Mouse (Mus musculus) forebrain, embryonic 16.5 days (tissue): ENCODE results near the gene Numa1. TPM values are rescaled to one million over a fixed set of nuclear protein-coding genes. Genes with fewer than 3 reads are reported as not detected.
A peak's percentile ranks its signal among the peaks of the same experiment; 100 is the strongest.
"Not testable (repeated sequence)": the region's sequence is repeated elsewhere in the genome, so short reads cannot be mapped to it uniquely, and the experiment has no call there.

Source experiments
- ATAC-seq: fragments of 200-750 bp; cut with Nextera tagmentation; 2 replicates; pipeline ENCODE4 v1.8.0; 2017; ENCODE audit warnings: mild to moderate bottlenecking, moderate library complexity
- H3K27ac ChIP-seq: fragments of 300-500 bp; sonication (generic); 2 replicates; pipeline ENCODE4 v1.5.1; 2014; ENCODE audit warnings: low read length, control low read depth
- H3K27me3 ChIP-seq: fragments of 300-500 bp; sonication (generic); replicated peaks from 2 replicates; pipeline ENCODE4 v1.6.1; 2014; ENCODE audit warnings: low read length; ENCODE audit not compliant: control insufficient read depth, insufficient read depth
- H3K36me3 ChIP-seq: fragments of 300-500 bp; sonication (generic); 2 replicates; pipeline ENCODE4 v1.6.1; 2014; ENCODE audit not compliant: control insufficient read depth, insufficient read depth
- H3K4me1 ChIP-seq: fragments of 300-500 bp; sonication (generic); replicated peaks from 2 replicates; pipeline ENCODE4 v1.6.1; 2014; ENCODE audit warnings: low read length; ENCODE audit not compliant: control insufficient read depth, insufficient read depth
- H3K4me2 ChIP-seq: fragments of 300-500 bp; sonication (generic); 2 replicates; pipeline ENCODE4 v1.6.1; 2014; ENCODE audit warnings: mild to moderate bottlenecking, low read length, control low read depth
- H3K4me3 ChIP-seq: fragments of 300-500 bp; sonication (generic); replicated peaks from 2 replicates; pipeline ENCODE4 v1.5.1; 2014; ENCODE audit warnings: mild to moderate bottlenecking, low read length, control low read depth
- H3K9ac ChIP-seq: fragments of 300-500 bp; sonication (generic); replicated peaks from 2 replicates; pipeline ENCODE4 v1.6.1; 2014; ENCODE audit warnings: low read depth, low read length, control low read depth
- H3K9me3 ChIP-seq: fragments of 300-500 bp; sonication (generic); 2 replicates; pipeline ENCODE4 v1.6.1; 2016; ENCODE audit warnings: low read length; ENCODE audit not compliant: control insufficient read depth
- WGBS: fragments of 180-500 bp; shearing (Covaris S2); extraction: QIAGEN DNeasy Blood & Tissue Kit; methylation state at CpG from one replicate; pipeline ENCODE4 v1.1.7; 2014; 5-methylcytosine and 5-hydroxymethylcytosine counted together
- polyA plus RNA-seq: library from polyadenylated mRNA; unstranded; fragments of >200 nt; fragmentation: Nextera tagmentation; extraction: Ambion mirVana; gene quantifications from 2 replicates; pipeline ENCODE4 v1.2.1, GENCODE M21; 2015

Gene Numa1
- polyA plus RNA-seq, 1 experiment from 2014 or later: 64.8 TPM

- H3K27me3 ChIP-seq: no peaks in the 10 kb centered on the region
- H3K4me1 ChIP-seq: no peaks in the 10 kb centered on the region
- WGBS: 87% methylated on average over 2 of the region's 2 CpGs
- H3K9ac ChIP-seq: no peak overlapping the region
- H3K9me3 ChIP-seq: no peaks in the 10 kb centered on the region
- H3K36me3 ChIP-seq: peaks cover 43% of the 10 kb centered on the region
- H3K27ac ChIP-seq: no peak overlapping the region
- H3K4me2 ChIP-seq: no peak overlapping the region
- H3K4me3 ChIP-seq: no peak overlapping the region
- ATAC-seq: no peak
Measured at GRCm38 (mm10) chr7:102035534-102035933, 101.6 kb downstream of the Numa1 start.

DNA sequence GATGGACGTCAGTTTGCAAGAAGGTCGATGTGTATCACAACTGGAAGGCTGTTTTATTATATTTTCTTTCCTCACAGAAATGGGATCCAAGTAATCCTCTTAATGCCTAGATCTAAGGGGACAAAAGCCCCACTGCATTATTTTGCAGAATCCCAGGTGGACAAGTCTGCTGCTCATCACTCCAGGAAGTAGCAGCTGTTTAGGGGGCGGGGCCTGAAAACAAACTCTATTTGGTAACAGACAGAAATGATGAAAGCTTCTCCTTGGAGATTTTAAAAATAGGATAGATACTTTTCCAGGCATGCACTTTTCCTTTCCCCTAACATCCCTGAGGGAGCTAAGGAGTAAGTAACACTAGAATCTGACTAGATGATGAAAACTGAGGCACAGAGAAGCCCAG lies 103.4 kb downstream of the Numa1 start:
- no peaks in the 10 kb centered on the region for H3K4me1 ChIP-seq
- no peak for ATAC-seq
- 97% methylated on average over 3 of the region's 3 CpGs for WGBS
- no peak overlapping the region for H3K4me3 ChIP-seq
- no peaks in the 10 kb centered on the region for H3K9me3 ChIP-seq
- no peak overlapping the region for H3K27ac ChIP-seq
- no peaks in the 10 kb centered on the region for H3K27me3 ChIP-seq
- no peak overlapping the region for H3K4me2 ChIP-seq
- no peak overlapping the region for H3K9ac ChIP-seq
- H3K36me3 ChIP-seq: peaks cover 35% of the 10 kb centered on the region

GRCm38 (mm10) chr7:102042314-102042713 lies 108.4 kb downstream of the Numa1 start:
- H3K27ac ChIP-seq: no peak overlapping the region
- H3K4me3 ChIP-seq: no peak overlapping the region
- H3K4me2 ChIP-seq: no peak overlapping the region
- WGBS: 90% methylated on average over 2 of the region's 2 CpGs
- no peaks in the 10 kb centered on the region for H3K9me3 ChIP-seq
- no peaks in the 10 kb centered on the region for H3K4me1 ChIP-seq
- no peak for ATAC-seq
- no peaks in the 10 kb centered on the region for H3K27me3 ChIP-seq
- peaks cover 16% of the 10 kb centered on the region for H3K36me3 ChIP-seq
- no peak overlapping the region for H3K9ac ChIP-seq

DNA sequence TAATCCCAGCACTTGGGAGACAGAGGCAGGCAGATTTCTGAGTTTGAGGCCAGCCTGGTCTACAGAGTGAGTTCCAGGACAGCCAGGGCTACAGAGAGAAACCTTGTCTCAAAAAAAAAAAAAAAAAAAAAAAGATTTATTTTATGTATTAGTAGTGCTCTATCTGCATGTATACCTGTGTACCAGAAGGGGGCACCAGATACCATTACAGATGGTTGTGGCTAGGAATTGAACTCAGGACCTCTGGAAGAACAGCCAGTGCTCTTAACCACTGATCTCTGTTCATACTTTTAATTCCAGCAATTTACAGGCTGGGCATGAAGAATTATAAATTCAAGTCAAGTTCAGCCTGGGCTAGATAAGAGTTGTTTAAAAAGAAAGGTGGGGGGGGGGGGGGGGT lies 114.6 kb downstream of the Numa1 start:
- not testable (repeated sequence) for H3K27me3 ChIP-seq, ATAC-seq, H3K4me3 ChIP-seq, H3K36me3 ChIP-seq, H3K9ac ChIP-seq, H3K4me2 ChIP-seq, H3K27ac ChIP-seq, H3K4me1 ChIP-seq, H3K9me3 ChIP-seq

GRCm38 (mm10) chr7:102061353-102061752 lies 127.4 kb downstream of the Numa1 start:
- H3K9ac ChIP-seq: no peak overlapping the region
- H3K4me1 ChIP-seq: peaks cover 25% of the 10 kb centered on the region
- no peaks in the 10 kb centered on the region for H3K27me3 ChIP-seq
- H3K4me2 ChIP-seq: no peak overlapping the region
- H3K36me3 ChIP-seq: peaks cover 9% of the 10 kb centered on the region
- H3K4me3 ChIP-seq: no peak overlapping the region
- no peaks in the 10 kb centered on the region for H3K9me3 ChIP-seq
- no peak overlapping the region for H3K27ac ChIP-seq
- 95% methylated on average over 3 of the region's 3 CpGs for WGBS
- ATAC-seq: no peak

DNA sequence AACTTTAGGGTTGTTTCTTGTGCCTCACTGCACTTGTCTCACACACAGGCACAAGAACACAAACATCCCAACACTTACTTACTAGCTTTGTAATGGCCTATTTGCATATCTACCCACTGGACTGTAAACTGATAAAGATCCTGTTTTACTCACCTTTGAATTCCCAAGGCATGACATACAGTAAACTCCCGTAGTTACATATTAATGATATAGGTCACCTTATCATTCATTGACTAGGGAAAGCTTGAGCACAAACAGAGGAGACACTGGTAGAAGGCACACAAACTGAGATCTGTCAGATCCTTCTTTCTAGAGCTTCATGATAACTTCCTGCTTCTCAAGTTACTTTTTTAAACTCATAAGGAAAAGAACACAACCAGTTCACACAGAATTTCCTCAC lies 128.3 kb downstream of the Numa1 start:
- Histone ChIP-seq H3K27ac (no peak overlapping the region), H3K4me3 (no peak overlapping the region), H3K9ac (no peak overlapping the region), H3K9me3 (no peaks in the 10 kb centered on the region), H3K4me1 (peaks cover 29% of the 10 kb centered on the region), H3K36me3 (peaks cover 6% of the 10 kb centered on the region), H3K4me2 (no peak overlapping the region), H3K27me3 (no peaks in the 10 kb centered on the region)
- ATAC-seq: no peak
- 78% methylated on average over 1 of the region's 1 CpGs for WGBS

- peak overlapping the region; percentile 81 for H3K4me2 ChIP-seq
- no peak overlapping the region for H3K9ac ChIP-seq
- H3K4me3 ChIP-seq: peak overlapping the region; percentile 82
- 92% methylated on average over 9 of the region's 9 CpGs for WGBS
- H3K36me3 ChIP-seq: peaks cover 4% of the 10 kb centered on the region
- H3K27me3 ChIP-seq: no peaks in the 10 kb centered on the region
- no peak for ATAC-seq
- no peaks in the 10 kb centered on the region for H3K9me3 ChIP-seq
- H3K27ac ChIP-seq: no peak overlapping the region
- H3K4me1 ChIP-seq: peaks cover 29% of the 10 kb centered on the region
Measured at GRCm38 (mm10) chr7:102063891-102064290, 130.0 kb downstream of the Numa1 start.

Other genes starting within 250 kb of the Numa1 start
- gene Phox2a, start 115.8 kb upstream of the Numa1 start, polyA plus RNA-seq: not detected in 2 replicates
- 20.0 and 20.5 TPM in 2 replicates for gene Inppl1, start 95.9 kb upstream of the Numa1 start, polyA plus RNA-seq
- 0.65 and 0.94 TPM in 2 replicates for gene Folr2, start 76.9 kb upstream of the Numa1 start, polyA plus RNA-seq
- gene Anapc15, start 70.4 kb upstream of the Numa1 start, polyA plus RNA-seq: 68.6 and 72.3 TPM in 2 replicates
- gene Folr1, start 63.3 kb upstream of the Numa1 start, polyA plus RNA-seq: 17.1 and 19.2 TPM in 2 replicates
- 149 and 166 TPM in 2 replicates for gene Lamtor1, start 28.2 kb upstream of the Numa1 start, polyA plus RNA-seq
- gene Tomt, start 27.8 kb upstream of the Numa1 start, polyA plus RNA-seq: 0.54 and 0.72 TPM in 2 replicates
- gene Lrrc51, start 216 bp upstream of the Numa1 start, polyA plus RNA-seq: 9.4 and 9.6 TPM in 2 replicates
- 3.5 and 5.0 TPM in 2 replicates for gene Il18bp, start 84.6 kb downstream of the Numa1 start, polyA plus RNA-seq
- 36.3 TPM in 2 replicates for gene Rnf121, start 131.4 kb downstream of the Numa1 start, polyA plus RNA-seq
- gene Xndc1, start 131.4 kb downstream of the Numa1 start, polyA plus RNA-seq: 34.8 and 41.2 TPM in 2 replicates
- gene Xntrpc, start 131.6 kb downstream of the Numa1 start, polyA plus RNA-seq: 1.3 and 1.7 TPM in 2 replicates
- gene Trpc2, start 149.0 kb downstream of the Numa1 start, polyA plus RNA-seq: 0.24 TPM in 1 of 2 replicates, not detected in the other
- 0.10 and 0.48 TPM in 2 replicates for gene Art1, start 167.6 kb downstream of the Numa1 start, polyA plus RNA-seq
- 0.70 and 0.71 TPM in 2 replicates for gene Art5, start 175.4 kb downstream of the Numa1 start, polyA plus RNA-seq
- 0.08 TPM in 1 of 2 replicates, not detected in the other for gene Chrna10, start 182.7 kb downstream of the Numa1 start, polyA plus RNA-seq